Mouse (Mus musculus): ENCODE data around the gene Brd3os.

DNA sequence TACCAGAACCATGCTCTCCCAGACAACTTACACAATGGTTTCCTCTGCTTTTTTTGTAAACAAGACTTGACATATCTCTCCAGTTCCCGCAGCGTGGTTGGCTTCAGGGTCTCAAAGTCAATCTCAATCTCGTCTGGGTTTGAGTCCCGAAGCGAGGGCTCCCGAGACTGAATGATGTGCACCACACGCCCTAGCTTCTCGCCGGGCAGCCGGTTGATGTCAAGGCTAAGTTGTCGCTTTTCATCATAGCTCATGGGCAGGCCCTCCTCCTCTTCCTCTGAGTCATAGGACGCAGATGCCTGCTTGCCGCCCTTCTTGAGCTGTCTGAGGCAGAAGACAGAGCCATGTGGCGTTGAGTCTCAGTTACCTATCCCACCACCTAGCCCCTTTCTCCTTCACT, 8.1 kb downstream of the Brd3os start:
- TF ChIP-seq CTCF (IDR thresholded peaks at IDR 0.05; ENCODE audit: low read depth) (no peak), EP300 (IDR thresholded peaks at IDR 0.05; ENCODE audit: low read depth) (no peak)
